Comparison of ENCODE assay signal across 23 mouse cellular contexts in the genomic region with DNA sequence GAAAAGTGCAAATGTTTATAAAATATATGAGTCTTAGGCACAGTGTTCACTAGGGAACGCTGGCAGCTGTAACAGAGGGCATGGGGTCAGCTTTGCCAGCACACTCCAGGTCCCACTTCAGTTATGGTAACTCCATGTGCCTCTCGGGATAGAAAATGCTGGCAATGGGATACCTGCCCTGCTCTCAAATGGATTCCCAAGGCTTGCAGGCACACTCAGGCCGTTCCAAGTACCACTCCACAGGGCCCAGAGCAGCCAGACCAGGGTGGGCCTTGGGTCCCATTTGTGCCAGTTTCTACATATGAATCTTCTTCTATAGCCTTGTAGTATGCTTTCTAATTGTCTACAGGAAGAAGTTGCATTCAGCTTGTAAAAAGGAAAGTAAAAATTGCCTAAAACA. TPM values are rescaled to one million over a fixed set of nuclear protein-coding genes. Genes with fewer than 3 reads are reported as not detected.
A peak's percentile ranks its signal among the peaks of the same experiment; 100 is the strongest.
DNase-seq lines count a peak whose midpoint lies in the region; ATAC-seq and TF ChIP-seq lines count a peak whose summit lies in the region.
"Had no signal": no experiment of that assay in that cellular context is flagged by ENCODE, and none has a peak within 500 bp of the region (broad histone marks: within the 10 kb centered on the region; RNA-seq: fewer than 3 reads in every experiment).

No protein-coding gene starts in this region.

- H3K9me3 ChIP-seq in liver, embryonic 15.5 days (replicated peaks): no peaks in the 10 kb centered on the region
- H3K9me3 ChIP-seq in liver, embryonic 11.5 days (ENCODE audit: control insufficient read depth, low read length): no peaks in the 10 kb centered on the region
- H3K9me3 ChIP-seq in embryonic facial prominence, embryonic 15.5 days (replicated peaks): no peaks in the 10 kb centered on the region
- H3K9me3 ChIP-seq: forebrain, embryonic 10.5 days; limb, embryonic 12.5 days; midbrain, embryonic 12.5 days had no signal

- H3K4me2 ChIP-seq in liver, embryonic 15.5 days: peak overlapping the region; percentile 1; the same call in 1 of the 2 replicates
- no peak overlapping the region for H3K4me2 ChIP-seq in liver, embryonic 11.5 days
- no peak overlapping the region for H3K4me2 ChIP-seq in embryonic facial prominence, embryonic 15.5 days (replicated peaks)
- H3K4me2 ChIP-seq: hindbrain, embryonic 14.5 days; limb, embryonic 12.5 days; midbrain, embryonic 12.5 days had no signal

- no peak for DNase-seq in liver, embryonic 11.5 days (ENCODE audit: low spot score)
- DNase-seq in spleen, adult 2 months (ENCODE audit: low read depth in 1 of 2, low spot score in 2 of 2): no peak
- no peak for DNase-seq in spleen, postnatal 36 days (ENCODE audit: low spot score in 2 of 2)
- DNase-seq in left cerebral cortex, adult 9 months (ENCODE audit: low spot score in 2 of 2): no peak
- DNase-seq: adrenal gland, adult 8-10 months; cerebellum, adult 2 months; cerebellum, postnatal 36 days; gastrocnemius, postnatal 14 days; heart, adult 2 months; heart, postnatal 4 days; kidney, adult 18-20 months; kidney, postnatal 10 days; lung, adult 2 months; thymus, postnatal 4 days had no signal

- peaks cover 60% of the 10 kb centered on the region for H3K4me1 ChIP-seq in liver, embryonic 15.5 days (replicated peaks)
- peaks cover 18% of the 10 kb centered on the region for H3K4me1 ChIP-seq in liver, embryonic 11.5 days (replicated peaks; ENCODE audit: control insufficient read depth, insufficient read depth, low read length)
- peaks cover 19% of the 10 kb centered on the region for H3K4me1 ChIP-seq in spleen, adult 2 months (ENCODE audit: control insufficient read depth, insufficient read depth, insufficient read length)
- peaks cover 8% of the 10 kb centered on the region; the same call in 1 of the 2 replicates for H3K4me1 ChIP-seq in embryonic facial prominence, embryonic 15.5 days
- peaks cover 3% of the 10 kb centered on the region; the same call in 1 of the 2 replicates for H3K4me1 ChIP-seq in small intestine, adult 2 months (ENCODE audit: control insufficient read depth, insufficient read depth, insufficient read length, low read length)

- H3K4me3 ChIP-seq in liver, embryonic 15.5 days (replicated peaks): no peak overlapping the region
- H3K4me3 ChIP-seq in liver, embryonic 11.5 days (ENCODE audit: low read depth, low read length): no peak overlapping the region
- H3K4me3 ChIP-seq in spleen, adult 2 months (ENCODE audit: extremely low read depth, insufficient read depth, insufficient read length): no peak overlapping the region
- H3K4me3 ChIP-seq in embryonic facial prominence, embryonic 15.5 days (replicated peaks): no peak overlapping the region
- H3K4me3 ChIP-seq in small intestine, adult 2 months (ENCODE audit: low read depth, low read length): no peak overlapping the region
- H3K4me3 ChIP-seq: forebrain, embryonic 10.5 days; heart, adult 2 months; limb, embryonic 12.5 days; midbrain, embryonic 12.5 days had no signal

- TF ChIP-seq CTCF in spleen, adult 2 months (IDR thresholded peaks at IDR 0.05; ENCODE audit: extremely low read depth, insufficient read depth, insufficient read length, insufficient replicate concordance): no peak
- no peak for TF ChIP-seq CTCF in small intestine, adult 2 months (IDR thresholded peaks at IDR 0.05; ENCODE audit: extremely low read depth, insufficient read length, insufficient replicate concordance, low read depth, low read length)

- H3K27me3 ChIP-seq in liver, embryonic 15.5 days: no peaks in the 10 kb centered on the region
- H3K27me3 ChIP-seq in liver, embryonic 11.5 days (replicated peaks; ENCODE audit: control insufficient read depth, insufficient read depth, low read length): no peaks in the 10 kb centered on the region
- H3K27me3 ChIP-seq in spleen, adult 2 months (ENCODE audit: control insufficient read depth, insufficient read depth, low read length): no peaks in the 10 kb centered on the region
- no peaks in the 10 kb centered on the region for H3K27me3 ChIP-seq in embryonic facial prominence, embryonic 15.5 days
- no peaks in the 10 kb centered on the region for H3K27me3 ChIP-seq in small intestine, adult 2 months (ENCODE audit: control insufficient read depth, insufficient read depth, low read length)
- H3K27me3 ChIP-seq: limb, embryonic 12.5 days; midbrain, embryonic 12.5 days had no signal

- TF ChIP-seq POLR2A in spleen, adult 2 months (IDR thresholded peaks at IDR 0.05; ENCODE audit: low read depth, low read length): no peak
- TF ChIP-seq POLR2A in small intestine, adult 2 months (IDR thresholded peaks at IDR 0.05; ENCODE audit: low read depth, low read length): no peak

- ATAC-seq in liver, embryonic 15.5 days (ENCODE audit: insufficient read depth): no peak
- ATAC-seq in liver, embryonic 11.5 days (replicated peaks; ENCODE audit: low FRiP score): no peak
- no peak for ATAC-seq in embryonic facial prominence, embryonic 15.5 days (ENCODE audit: insufficient number of reproducible peaks, low FRiP score, low TSS enrichment, low read depth)
- ATAC-seq: activated CD4-positive, CD25-positive, alpha-beta regulatory T cell, adult 4 months; inflammation-experienced regulatory T-cells, adult 6 months had no signal

- H3K27ac ChIP-seq in liver, embryonic 15.5 days (replicated peaks): peak overlapping the region; percentile 49; the same call in 1 of the 2 replicates
- no peak overlapping the region for H3K27ac ChIP-seq in liver, embryonic 11.5 days (ENCODE audit: low read depth, low read length)
- peak overlapping the region; percentile 40 for H3K27ac ChIP-seq in spleen, adult 2 months (ENCODE audit: insufficient read depth, low read length)
- peak overlapping the region; percentile 44; the same call in 1 of the 2 replicates for H3K27ac ChIP-seq in embryonic facial prominence, embryonic 15.5 days (replicated peaks)
- H3K27ac ChIP-seq in small intestine, adult 2 months (ENCODE audit: insufficient read depth, low read depth, low read length): peak overlapping the region; percentile 12; the same call in 1 of the 2 replicates
- H3K27ac ChIP-seq: forebrain, embryonic 10.5 days; heart, adult 2 months; hindbrain, embryonic 14.5 days; limb, embryonic 12.5 days had no signal

- WGBS in liver, embryonic 15.5 days (ENCODE audit: insufficient replicate concordance): 77% methylated on average over 3 of the region's 3 CpGs
- 88% methylated on average over 3 of the region's 3 CpGs for WGBS in liver, embryonic 11.5 days
- WGBS in spleen, adult 2 months: 95% methylated on average over 3 of the region's 3 CpGs
- 86% methylated on average over 3 of the region's 3 CpGs for WGBS in embryonic facial prominence, embryonic 15.5 days
- 91% methylated on average over 3 of the region's 3 CpGs for WGBS in small intestine, adult 2 months

- H3K36me3 ChIP-seq in liver, embryonic 15.5 days (replicated peaks): peaks cover 29% of the 10 kb centered on the region
- peaks cover 14% of the 10 kb centered on the region; the same call in 1 of the 2 replicates for H3K36me3 ChIP-seq in liver, embryonic 11.5 days (ENCODE audit: control insufficient read depth, insufficient read depth, low read length)
- H3K36me3 ChIP-seq in spleen, adult 2 months (ENCODE audit: control insufficient read depth, insufficient read depth, low read length): peaks cover 16% of the 10 kb centered on the region
- H3K36me3 ChIP-seq in embryonic facial prominence, embryonic 15.5 days: 0 out of 2 replicates have a peak, but pooled peaks cover 10% of the 10 kb centered on the region
- peaks cover 5% of the 10 kb centered on the region for H3K36me3 ChIP-seq in small intestine, adult 2 months (ENCODE audit: control insufficient read depth, insufficient read depth, low read length)

- no peak overlapping the region for H3K9ac ChIP-seq in liver, embryonic 15.5 days
- no peak overlapping the region for H3K9ac ChIP-seq in liver, embryonic 11.5 days (ENCODE audit: low read depth, low read length)
- no peak overlapping the region for H3K9ac ChIP-seq in embryonic facial prominence, embryonic 15.5 days
- H3K9ac ChIP-seq: hindbrain, embryonic 14.5 days; limb, embryonic 12.5 days; midbrain, embryonic 12.5 days had no signal

RNA-seq across cellular contexts. Expression of gene Tmem123, which starts 21.6 kb away (rescaled TPM):
- 33.5 and 35.0 TPM in 2 replicates for polyA plus RNA-seq in liver, embryonic 15.5 days (2015; fragmentation: Nextera tagmentation; extraction: Ambion mirVana)
- 87.8 and 98.4 TPM in 2 replicates for polyA plus RNA-seq in liver, embryonic 11.5 days (2014; fragmentation: Nextera tagmentation; extraction: Ambion mirVana)
- polyA plus RNA-seq in spleen, adult 2 months (2012; rRNA removed): 90.0 and 142 TPM in 2 replicates
- polyA plus RNA-seq in embryonic facial prominence, embryonic 15.5 days (2015; fragmentation: Nextera tagmentation; extraction: Ambion mirVana): 115 and 125 TPM in 2 replicates
- 16.9 and 25.1 TPM in 2 replicates for polyA plus RNA-seq in small intestine, adult 2 months (2012; rRNA removed)

RNA-seq across cellular contexts. Expression of gene Birc2, which starts 51.5 kb away (rescaled TPM):
- polyA plus RNA-seq in liver, embryonic 15.5 days (2015; fragmentation: Nextera tagmentation; extraction: Ambion mirVana): 12.9 and 13.0 TPM in 2 replicates
- polyA plus RNA-seq in liver, embryonic 11.5 days (2014; fragmentation: Nextera tagmentation; extraction: Ambion mirVana): 26.6 and 28.1 TPM in 2 replicates
- polyA plus RNA-seq in spleen, adult 2 months (2012; rRNA removed): 16.4 and 17.7 TPM in 2 replicates
- polyA plus RNA-seq in embryonic facial prominence, embryonic 15.5 days (2015; fragmentation: Nextera tagmentation; extraction: Ambion mirVana): 38.4 and 40.2 TPM in 2 replicates
- polyA plus RNA-seq in small intestine, adult 2 months (2012; rRNA removed): 3.5 and 5.4 TPM in 2 replicates
